Mouse (Mus musculus) liver, embryonic 11.5 days (tissue): ENCODE data around the gene Gja3. TPM values are rescaled to one million over a fixed set of nuclear protein-coding genes. Genes with fewer than 3 reads are reported as not detected.
A peak's percentile ranks its signal among the peaks of the same experiment; 100 is the strongest.

Source experiments
- ATAC-seq: fragments of 200-750 bp; cut with Nextera tagmentation; replicated peaks from 2 replicates; pipeline ENCODE4 v1.8.0; 2017; ENCODE audit warnings: moderate number of reproducible peaks, mild to moderate bottlenecking, moderate TSS enrichment, moderate library complexity; ENCODE audit not compliant: low FRiP score
- DNase-seq: peaks from one replicate; pipeline ENCODE4 v3.0.0-alpha.2; 2017; ENCODE audit warnings: low spot score
- H3K27ac ChIP-seq: fragments of 300-500 bp; sonication (generic); 2 replicates; pipeline ENCODE4 v1.5.1; 2014; ENCODE audit warnings: mild to moderate bottlenecking, low read depth, low read length, control low read depth
- H3K27me3 ChIP-seq: fragments of 300-500 bp; sonication (generic); replicated peaks from 2 replicates; pipeline ENCODE4 v1.6.1; 2014; ENCODE audit warnings: low read length, mixed read lengths; ENCODE audit not compliant: control insufficient read depth, insufficient read depth
- H3K36me3 ChIP-seq: fragments of 300-500 bp; sonication (generic); 2 replicates; pipeline ENCODE4 v1.6.1; 2014; ENCODE audit warnings: mild to moderate bottlenecking, low read length, moderate library complexity, mixed read lengths; ENCODE audit not compliant: control insufficient read depth, insufficient read depth
- H3K4me1 ChIP-seq: fragments of 300-500 bp; sonication (generic); replicated peaks from 2 replicates; pipeline ENCODE4 v1.6.1; 2014; ENCODE audit warnings: low read length, mixed read lengths; ENCODE audit not compliant: control insufficient read depth, insufficient read depth
- H3K4me2 ChIP-seq: fragments of 300-500 bp; sonication (generic); 2 replicates; pipeline ENCODE4 v1.6.1; 2014; ENCODE audit warnings: mild to moderate bottlenecking, control low read depth, moderate library complexity
- H3K4me3 ChIP-seq: fragments of 300-500 bp; sonication (generic); 2 replicates; pipeline ENCODE4 v1.5.1; 2014; ENCODE audit warnings: low read depth, low read length, control low read depth
- H3K9ac ChIP-seq: fragments of 300-500 bp; sonication (generic); 2 replicates; pipeline ENCODE4 v1.6.1; 2014; ENCODE audit warnings: low read depth, low read length, control low read depth
- H3K9me3 ChIP-seq: fragments of 300-500 bp; sonication (generic); 2 replicates; pipeline ENCODE4 v1.6.1; 2016; ENCODE audit warnings: low read length, inconsistent platforms, mixed read lengths; ENCODE audit not compliant: control insufficient read depth
- WGBS: fragments of 180-500 bp; shearing (Covaris S2); extraction: QIAGEN DNeasy Blood & Tissue Kit; methylation state at CpG from one replicate; pipeline ENCODE4 v1.1.7; 2014; 5-methylcytosine and 5-hydroxymethylcytosine counted together
- polyA plus RNA-seq: library from polyadenylated mRNA; unstranded; fragments of >200 nt; fragmentation: Nextera tagmentation; extraction: Ambion mirVana; gene quantifications from 2 replicates; pipeline ENCODE4 v1.2.1, GENCODE M21; 2014

The Gja3 gene
- 0.15 and 0.17 TPM in 2 replicates for polyA plus RNA-seq

DNA sequence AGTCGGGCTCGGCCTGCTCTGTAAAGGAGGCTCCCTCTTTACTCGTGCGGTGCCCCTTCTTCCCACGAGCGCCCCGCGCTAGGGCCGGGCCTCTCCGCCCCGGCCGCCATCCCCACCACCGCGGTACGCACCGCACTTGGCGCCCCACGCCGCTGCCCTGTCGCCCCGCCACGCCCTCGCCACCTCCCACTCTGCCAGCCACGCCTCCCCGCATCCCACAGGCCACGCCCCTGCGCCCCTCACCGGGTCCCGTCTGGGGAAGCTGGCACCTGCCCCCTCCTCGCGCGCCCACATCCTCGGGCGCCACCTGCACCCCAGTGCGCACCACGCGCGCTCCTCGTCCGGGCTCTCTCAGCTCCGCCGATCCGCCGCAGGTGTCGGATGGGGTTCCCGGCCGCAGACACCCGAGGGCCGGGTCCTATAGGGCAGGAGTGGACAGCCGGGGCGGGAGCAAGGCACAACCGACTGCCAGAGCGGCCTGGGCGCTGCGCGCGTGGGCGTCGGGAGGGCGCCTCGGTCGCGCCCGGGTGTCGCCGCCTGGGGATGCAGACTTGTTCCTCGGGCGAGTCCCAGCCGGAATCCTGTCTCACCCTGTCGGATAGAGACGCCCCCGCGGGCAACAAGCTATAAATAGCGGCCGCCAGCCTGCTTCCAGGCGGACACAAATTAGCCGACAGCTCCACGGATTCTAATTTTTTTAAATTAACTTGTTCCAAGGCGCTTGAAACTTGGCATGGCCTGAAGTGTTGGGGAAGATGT lies at the start of gene Gja3:
TSS of gene Gja3 (minus strand) at position 538 of the 759 bp plus-strand sequence.
- no peak; the same call in 1 of the 2 replicates for ATAC-seq
- Histone ChIP-seq H3K9me3 (no peaks in the 10 kb centered on the region), H3K9ac (no peak within 1 kb of the TSS), H3K27ac (no peak within 1 kb of the TSS), H3K4me2 (peak within 1 kb of the TSS; percentile 75), H3K27me3 (peaks cover 47% of the 10 kb centered on the region), H3K4me1 (no peaks in the 10 kb centered on the region; the same call in 1 of the 2 replicates), H3K36me3 (no peaks in the 10 kb centered on the region), H3K4me3 (peak within 1 kb of the TSS; percentile 49)
- WGBS: under 1% methylated on average over 66 of the region's 79 CpGs
- peak; percentile 45 for DNase-seq

GRCm38 (mm10) chr14:57107091-57107490 lies 49.2 kb upstream of the Gja3 start:
- no peaks in the 10 kb centered on the region for H3K36me3 ChIP-seq
- WGBS: 65% methylated on average over 8 of the region's 8 CpGs
- peaks cover 62% of the 10 kb centered on the region for H3K27me3 ChIP-seq
- DNase-seq (no peak), ATAC-seq (no peak)
- H3K27ac ChIP-seq: no peak overlapping the region
- H3K9me3 ChIP-seq: no peaks in the 10 kb centered on the region
- no peak overlapping the region for H3K9ac ChIP-seq
- no peak overlapping the region for H3K4me2 ChIP-seq
- no peak overlapping the region for H3K4me3 ChIP-seq
- no peaks in the 10 kb centered on the region for H3K4me1 ChIP-seq

DNA sequence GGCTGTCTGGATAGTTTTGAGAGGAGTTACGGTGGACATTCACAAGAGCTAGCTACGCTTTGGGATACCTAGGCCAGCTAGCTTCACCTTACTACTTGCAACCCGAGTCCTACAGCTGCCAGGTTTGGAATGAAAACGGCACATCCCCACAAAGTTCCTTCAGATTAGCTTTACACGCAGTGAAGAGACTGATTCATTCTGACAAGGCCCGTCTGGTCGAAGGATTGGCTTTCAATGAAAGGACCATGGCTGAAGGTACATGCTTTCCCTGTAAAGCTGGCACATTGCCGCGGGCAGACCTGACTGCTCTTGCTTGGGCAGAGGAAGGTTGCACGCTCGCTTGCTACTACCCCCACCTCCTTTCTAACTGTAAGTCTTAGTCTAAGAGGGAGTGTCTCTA lies 47.8 kb upstream of the Gja3 start:
- H3K4me1 ChIP-seq: no peaks in the 10 kb centered on the region
- WGBS: 49% methylated on average over 11 of the region's 11 CpGs
- ATAC-seq (no peak), DNase-seq (no peak)
- no peak overlapping the region for H3K4me3 ChIP-seq
- H3K36me3 ChIP-seq: no peaks in the 10 kb centered on the region
- H3K27me3 ChIP-seq: peaks cover 68% of the 10 kb centered on the region
- no peaks in the 10 kb centered on the region for H3K9me3 ChIP-seq
- no peak overlapping the region for H3K9ac ChIP-seq
- H3K4me2 ChIP-seq: no peak overlapping the region
- H3K27ac ChIP-seq: no peak overlapping the region

- Histone ChIP-seq H3K27me3 (peaks cover 72% of the 10 kb centered on the region), H3K4me3 (peak overlapping the region; percentile 50)
- DNase-seq: no peak
Observed at GRCm38 (mm10) chr14:57105111-57105510, 47.2 kb upstream of the Gja3 start.

GRCm38 (mm10) chr14:57104106-57105023 lies 46.5 kb upstream of the Gja3 start, which contains the start of gene Gjb2:
Gene Gjb2, minus strand, starts transcription at chr14:57104702.
- no peaks in the 10 kb centered on the region for H3K4me1 ChIP-seq
- peaks cover 70% of the 10 kb centered on the region for H3K27me3 ChIP-seq
- no peak within 1 kb of the TSS for H3K27ac ChIP-seq
- DNase-seq: peak; percentile 52
- H3K9me3 ChIP-seq: no peaks in the 10 kb centered on the region
- H3K4me2 ChIP-seq: peak within 1 kb of the TSS; percentile 75
- H3K4me3 ChIP-seq: peak within 1 kb of the TSS; percentile 50
- WGBS: 2% methylated on average over 101 of the region's 101 CpGs
- peak; percentile 45 for ATAC-seq
- H3K36me3 ChIP-seq: no peaks in the 10 kb centered on the region
- 0 out of 2 replicates have a peak within 1 kb of the TSS, but pooled peaks have one; percentile 7 for H3K9ac ChIP-seq

More at GRCm38 (mm10) chr14:57105111-57105510, 47.2 kb upstream of the Gja3 start:
- Histone ChIP-seq H3K36me3 (no peaks in the 10 kb centered on the region), H3K4me1 (no peaks in the 10 kb centered on the region), H3K9me3 (no peaks in the 10 kb centered on the region), H3K9ac (no peak overlapping the region), H3K4me2 (peak overlapping the region; percentile 75), H3K27ac (no peak overlapping the region)
- ATAC-seq: no peak
- WGBS: 14% methylated on average over 14 of the region's 14 CpGs

GRCm38 (mm10) chr14:57103711-57104105 lies 45.8 kb upstream of the Gja3 start:
- no peak for ATAC-seq
- Histone ChIP-seq H3K4me2 (peak overlapping the region; percentile 75), H3K9me3 (no peaks in the 10 kb centered on the region), H3K4me1 (no peaks in the 10 kb centered on the region), H3K4me3 (peak overlapping the region; percentile 50), H3K27ac (no peak overlapping the region), H3K9ac (no peak overlapping the region), H3K27me3 (peaks cover 70% of the 10 kb centered on the region), H3K36me3 (no peaks in the 10 kb centered on the region)
- no peak for DNase-seq
- WGBS: 5% methylated on average over 22 of the region's 22 CpGs

DNA sequence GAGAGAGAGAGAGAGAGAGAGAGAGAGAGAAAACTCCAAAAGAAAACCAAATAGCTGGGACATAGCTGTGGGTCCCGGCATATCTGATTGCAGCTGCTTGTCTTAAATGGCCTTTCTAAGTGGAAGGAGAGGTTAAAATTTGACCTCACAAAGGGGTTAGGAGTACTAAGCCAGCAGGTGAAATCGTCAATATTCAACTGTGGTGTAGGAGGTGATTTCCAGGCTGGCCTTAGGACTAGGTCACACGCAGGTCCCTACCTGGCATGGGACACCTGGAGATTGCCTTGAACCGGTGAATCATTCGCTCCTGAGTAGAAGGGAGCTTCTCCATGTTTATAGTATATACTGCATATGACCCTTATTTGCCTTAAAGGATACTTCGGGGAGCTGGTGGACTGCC lies 45.2 kb upstream of the Gja3 start:
- Histone ChIP-seq H3K4me3 (no peak overlapping the region), H3K4me2 (peak overlapping the region; percentile 75), H3K27ac (no peak overlapping the region), H3K9me3 (no peaks in the 10 kb centered on the region), H3K27me3 (peaks cover 70% of the 10 kb centered on the region), H3K36me3 (no peaks in the 10 kb centered on the region), H3K9ac (no peak overlapping the region), H3K4me1 (no peaks in the 10 kb centered on the region)
- DNase-seq: no peak
- no peak for ATAC-seq
- WGBS: 45% methylated on average over 6 of the region's 6 CpGs

DNA sequence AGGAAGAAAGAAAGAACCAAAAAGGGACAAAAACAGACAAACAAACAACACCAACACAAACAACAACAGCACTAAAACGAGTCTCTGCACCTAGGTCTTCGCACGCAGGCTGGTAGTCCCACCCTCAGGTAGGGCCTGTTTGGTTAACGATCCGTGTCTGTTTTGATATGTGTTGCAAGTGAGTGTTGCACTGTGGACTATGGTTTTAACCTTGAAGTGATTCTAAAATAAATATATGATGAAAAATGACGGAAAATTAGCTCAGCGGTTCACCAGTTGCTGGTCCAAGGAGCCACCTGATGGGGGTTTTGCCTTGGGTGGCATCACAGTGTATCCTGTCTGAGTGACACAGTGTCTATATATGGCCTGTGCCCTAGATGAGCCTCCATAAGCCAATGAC lies 43.7 kb upstream of the Gja3 start:
- H3K36me3 ChIP-seq: no peaks in the 10 kb centered on the region
- no peak overlapping the region for H3K27ac ChIP-seq
- no peaks in the 10 kb centered on the region for H3K9me3 ChIP-seq
- 80% methylated on average over 7 of the region's 7 CpGs for WGBS
- H3K4me2 ChIP-seq: no peak overlapping the region
- DNase-seq (no peak), ATAC-seq (no peak)
- no peak overlapping the region for H3K9ac ChIP-seq
- no peaks in the 10 kb centered on the region for H3K4me1 ChIP-seq
- H3K27me3 ChIP-seq: peaks cover 58% of the 10 kb centered on the region
- H3K4me3 ChIP-seq: no peak overlapping the region
